Comparison of ENCODE assay signal across 11 mouse cellular contexts in genomic region chr5:139558917-139559660, GRCm38 (mm10). TPM values are rescaled to one million over a fixed set of nuclear protein-coding genes. Genes with fewer than 3 reads are reported as not detected.
DNase-seq lines count a peak whose midpoint lies in the region; ATAC-seq and TF ChIP-seq lines count a peak whose summit lies in the region.
"Had no signal": no experiment of that assay in that cellular context is flagged by ENCODE, and none has a peak within 500 bp of the region (broad histone marks: within the 10 kb centered on the region; RNA-seq: fewer than 3 reads in every experiment).

No protein-coding gene starts in this region.

- ATAC-seq in lung, embryonic 14.5 days (ENCODE audit: insufficient read depth), result peak; percentile 54
- ATAC-seq in forebrain, embryonic 12.5 days (ENCODE audit: low FRiP score), result peak; percentile 60

- H3K4me2 ChIP-seq in lung, embryonic 14.5 days, result no peak overlapping the region
- H3K4me2 ChIP-seq in forebrain, embryonic 12.5 days, result peak overlapping the region; percentile 32

- H3K4me3 ChIP-seq in lung, embryonic 14.5 days (ENCODE audit: low read depth, low read length), result no peak overlapping the region
- H3K4me3 ChIP-seq in forebrain, embryonic 12.5 days (replicated peaks), result peak overlapping the region; percentile 15; the same call in 1 of the 2 replicates
- no peak overlapping the region for H3K4me3 ChIP-seq in limb, embryonic 10.5 days

- H3K4me1 ChIP-seq in lung, embryonic 14.5 days (ENCODE audit: insufficient read depth), result 0 out of 2 replicates have a peak, but pooled peaks cover 5% of the 10 kb centered on the region
- peaks cover 49% of the 10 kb centered on the region for H3K4me1 ChIP-seq in forebrain, embryonic 12.5 days
- H3K4me1 ChIP-seq in limb, embryonic 10.5 days, result peaks cover 43% of the 10 kb centered on the region

- H3K9me3 ChIP-seq in lung, embryonic 14.5 days (ENCODE audit: low read depth, low read length), result no peaks in the 10 kb centered on the region
- H3K9me3 ChIP-seq in forebrain, embryonic 12.5 days, result no peaks in the 10 kb centered on the region
- no peaks in the 10 kb centered on the region for H3K9me3 ChIP-seq in limb, embryonic 10.5 days (replicated peaks)

- peak; percentile 69 for DNase-seq in lung, embryonic 14.5 days
- no peak for DNase-seq in lung, postnatal 14 days
- peak; percentile 53 for DNase-seq in limb, embryonic 10.5 days (ENCODE audit: low spot score)
- peak; percentile 73 for DNase-seq in retina, postnatal 1 day
- DNase-seq in frontal cortex, postnatal 10 days (ENCODE audit: low spot score in 2 of 2), result no peak
- DNase-seq in layer of hippocampus, postnatal 25 days (ENCODE audit: extremely low spot score in 1 of 2, low spot score in 1 of 2), result no peak

- H3K36me3 ChIP-seq in lung, embryonic 14.5 days (ENCODE audit: insufficient read depth), result no peaks in the 10 kb centered on the region
- H3K36me3 ChIP-seq in forebrain, embryonic 12.5 days (replicated peaks), result no peaks in the 10 kb centered on the region
- no peaks in the 10 kb centered on the region for H3K36me3 ChIP-seq in limb, embryonic 10.5 days

- H3K9ac ChIP-seq in lung, embryonic 14.5 days, result no peak overlapping the region
- no peak overlapping the region for H3K9ac ChIP-seq in forebrain, embryonic 12.5 days

- TF ChIP-seq CTCF in lung, embryonic 14.5 days (IDR thresholded peaks at IDR 0.05; ENCODE audit: low read depth), result no peak

- H3K27me3 ChIP-seq in lung, embryonic 14.5 days (ENCODE audit: insufficient read depth, low read length), result peaks cover 84% of the 10 kb centered on the region
- peaks cover 90% of the 10 kb centered on the region for H3K27me3 ChIP-seq in forebrain, embryonic 12.5 days
- peaks cover 99% of the 10 kb centered on the region for H3K27me3 ChIP-seq in limb, embryonic 10.5 days (ENCODE audit: low read depth, poor library complexity, severe bottlenecking)

- H3K27ac ChIP-seq in lung, embryonic 14.5 days (ENCODE audit: low read depth), result no peak overlapping the region
- H3K27ac ChIP-seq in forebrain, embryonic 12.5 days, result peak overlapping the region; percentile 84
- H3K27ac ChIP-seq in limb, embryonic 10.5 days, result no peak overlapping the region

- WGBS in lung, embryonic 14.5 days, result 3% methylated on average over 12 of the region's 12 CpGs
- 2% methylated on average over 12 of the region's 12 CpGs for WGBS in forebrain, embryonic 12.5 days
- WGBS in limb, embryonic 10.5 days, result 2% methylated on average over 12 of the region's 12 CpGs

RNA-seq across cellular contexts. Expression of gene Uncx, which starts 15.8 kb away (rescaled TPM):
- polyA plus RNA-seq in lung, embryonic 14.5 days (2014; fragmentation: Nextera tagmentation; extraction: Ambion mirVana), result not detected in 2 replicates
- 32.5 and 37.0 TPM in 2 replicates for polyA plus RNA-seq in forebrain, embryonic 12.5 days (2016; fragmentation: Nextera tagmentation; extraction: Ambion mirVana)
- 0.50 and 1.1 TPM in 2 replicates for polyA plus RNA-seq in limb, embryonic 10.5 days (2016; fragmentation: Nextera tagmentation; extraction: Ambion mirVana)
- total RNA-seq in layer of hippocampus, postnatal 25 days (2021), result not detected
- total RNA-seq: heart, postnatal 10 days; liver, adult 2 months; MEL had no signal
- polyA plus RNA-seq: liver, adult 2 months; testis, adult 2 months had no signal

Comparison
In these comparisons a context has a peak if more than half of its experiments do, and no peak if none do; other contexts are left out.
1. DNase-seq: peak in lung, embryonic 14.5 days (single experiment), limb, embryonic 10.5 days (single experiment) and retina, postnatal 1 day (single experiment); none in lung, postnatal 14 days (single experiment), frontal cortex, postnatal 10 days (0 of 2) and layer of hippocampus, postnatal 25 days (0 of 2).
2. RNA of gene Uncx, which starts 15.8 kb away (polyA plus RNA-seq): 32.5 to 37.0 TPM in forebrain, embryonic 12.5 days; 0.50 to 1.1 TPM in limb, embryonic 10.5 days and not detected in lung, embryonic 14.5 days; every median in the first group is over 10 times any median in the second.